Mouse (Mus musculus): Measurements from ENCODE around the gene Telo2.
A peak's percentile ranks its signal among the peaks of the same experiment; 100 is the strongest.

Gene Telo2

DNA sequence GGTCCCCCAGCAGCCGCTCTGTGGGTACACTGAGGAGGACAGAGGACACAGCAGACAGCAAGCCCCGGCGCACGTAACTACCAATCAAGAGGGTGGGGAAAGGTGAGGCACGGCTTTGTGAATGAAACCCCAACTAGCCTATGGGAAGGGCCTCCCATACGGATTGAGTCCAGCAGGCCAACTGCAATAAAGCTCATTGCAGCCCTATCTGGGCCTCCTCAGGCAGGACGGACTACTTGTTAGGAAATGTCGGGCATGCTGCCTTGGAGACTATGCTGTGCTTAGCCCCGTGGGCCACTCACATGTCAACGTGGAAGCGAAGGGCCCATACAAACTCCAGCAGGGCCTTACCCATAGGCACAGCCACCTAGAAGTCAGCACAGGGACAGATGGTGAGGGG is 14.4 kb downstream of the Telo2 start:
- DNase-seq (ENCODE audit: low spot score in 2 of 2), result no peak

DNA sequence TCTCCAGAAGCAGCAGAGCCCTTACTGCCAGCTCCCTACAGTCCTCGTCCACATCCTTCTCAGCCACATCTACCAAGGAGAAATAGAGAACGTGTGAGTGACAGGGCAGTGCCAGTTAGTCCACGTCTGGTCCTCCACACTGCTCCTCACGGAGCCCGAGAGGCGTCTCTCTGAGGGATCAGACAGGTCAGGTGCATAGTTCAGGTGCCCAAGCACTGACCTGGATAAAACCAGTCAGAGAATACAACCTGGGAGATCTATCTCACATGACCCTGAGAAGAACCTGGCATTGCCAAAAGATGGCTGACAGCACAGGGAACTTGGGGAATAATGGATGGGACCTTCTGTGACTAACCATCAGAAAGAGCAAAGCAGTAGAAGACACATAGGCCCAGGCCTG is 15.7 kb downstream of the Telo2 start:
- no peak for DNase-seq (ENCODE audit: low spot score in 2 of 2)

DNA sequence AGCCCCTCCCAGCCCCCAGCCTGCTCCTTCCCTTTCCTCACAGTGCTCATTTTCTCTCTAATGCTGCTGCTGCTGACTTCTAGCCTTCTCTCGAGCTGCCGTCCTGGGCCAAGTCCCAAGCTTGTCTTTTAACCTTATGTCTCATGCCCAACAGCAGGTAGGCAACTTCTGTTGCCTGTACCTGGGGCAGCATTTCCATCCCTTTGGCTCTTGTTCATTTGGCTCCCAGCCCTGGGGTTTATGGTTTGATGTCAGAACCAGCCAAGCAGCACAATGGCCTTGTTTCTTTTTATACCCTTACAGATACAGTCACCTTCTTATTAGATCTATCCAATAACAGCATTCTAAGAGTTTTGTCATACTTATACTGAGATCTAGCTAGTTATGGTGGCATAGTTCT is 19.5 kb downstream of the Telo2 start:
- DNase-seq (ENCODE audit: low spot score in 2 of 2), result no peak

DNA sequence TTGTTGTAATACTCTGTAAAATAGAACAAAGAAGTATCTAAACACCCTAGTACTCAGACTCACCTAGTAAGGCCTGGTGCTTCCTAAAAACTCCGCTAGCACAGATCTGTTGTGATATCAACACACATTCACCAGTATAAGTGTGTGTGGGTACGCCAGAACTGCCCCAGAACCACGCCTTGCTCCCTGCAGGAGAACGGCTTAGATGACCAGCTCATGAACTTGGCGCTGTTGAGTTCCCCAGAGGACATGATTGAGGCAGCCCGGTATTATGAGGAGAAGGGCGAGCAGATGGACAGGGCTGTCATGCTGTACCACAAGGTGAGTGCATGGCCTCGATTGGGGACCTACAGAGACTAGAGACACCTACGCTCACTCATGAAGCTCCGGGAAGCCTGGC is 25.3 kb downstream of the Telo2 start:
- no peak for DNase-seq (ENCODE audit: low spot score in 2 of 2)

DNA sequence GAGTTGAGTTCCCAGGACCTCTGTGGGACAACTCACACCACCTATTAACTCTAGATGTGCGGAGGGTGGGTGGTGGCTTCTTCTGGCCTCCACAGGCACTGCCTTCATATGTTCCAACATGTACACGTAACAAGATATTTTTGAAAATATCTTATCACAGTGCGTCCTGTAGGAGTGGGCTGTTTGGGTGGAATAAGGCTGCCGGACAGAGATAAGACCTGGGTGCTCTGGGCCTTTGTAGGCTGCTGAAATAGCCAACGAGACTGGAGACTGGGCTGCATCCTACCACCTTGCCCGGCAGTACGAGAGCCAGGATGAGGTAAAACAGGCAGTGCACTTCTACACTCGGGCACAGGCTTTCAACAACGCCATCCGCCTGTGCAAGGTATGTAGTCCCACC is 26.6 kb downstream of the Telo2 start:
- peak in 1 of 2 experiments; percentile 45 for DNase-seq (ENCODE audit: low spot score in 2 of 2)

DNA sequence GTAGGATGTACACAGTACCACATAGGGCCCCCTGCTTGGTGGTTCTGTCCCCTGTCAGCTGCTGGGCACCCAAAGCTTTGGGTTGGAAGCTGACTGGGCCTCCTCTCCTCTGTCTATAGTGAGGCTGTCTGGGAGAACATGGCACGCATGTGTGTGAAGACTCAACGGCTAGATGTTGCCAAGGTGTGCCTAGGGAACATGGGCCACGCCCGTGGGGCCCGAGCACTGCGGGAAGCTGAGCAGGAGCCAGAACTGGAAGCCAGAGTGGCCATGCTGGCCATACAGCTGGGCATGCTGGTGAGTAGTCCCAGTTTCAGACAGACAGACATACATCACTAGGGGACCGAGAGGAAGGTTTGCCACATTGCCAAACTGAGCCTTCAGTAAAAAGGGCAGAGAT is 29.0 kb downstream of the Telo2 start:
- peak in 1 of 2 experiments; percentile 41 for DNase-seq (ENCODE audit: low spot score in 2 of 2)

DNA sequence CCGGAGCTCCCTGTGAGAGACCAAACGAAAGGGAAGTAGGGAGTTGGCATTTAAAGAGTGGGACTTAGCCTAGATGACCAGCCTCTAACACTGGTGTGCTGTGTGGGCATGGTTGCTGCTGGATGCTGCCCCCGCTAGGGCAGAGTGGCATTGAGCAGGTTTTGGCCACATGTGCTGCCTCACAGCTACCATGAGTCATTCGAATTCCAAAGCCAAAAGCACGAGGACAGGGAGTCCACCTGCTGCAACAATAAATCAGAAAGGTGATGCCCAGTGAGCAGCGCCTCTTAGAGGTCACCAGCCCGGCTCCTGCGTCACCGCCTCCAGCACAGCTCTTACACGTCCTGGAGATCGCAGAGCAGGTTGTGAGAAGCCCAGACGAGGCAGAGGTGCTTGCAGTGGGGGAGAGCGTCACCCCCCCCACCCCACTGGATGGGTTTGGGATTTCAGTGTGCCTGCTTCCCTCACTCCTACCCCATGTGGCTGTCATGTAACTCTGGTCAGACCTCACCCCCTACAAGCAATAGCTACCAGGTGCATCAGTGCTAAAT is 30.9 kb downstream of the Telo2 start:
- DNase-seq (ENCODE audit: low spot score in 2 of 2), result no peak

DNA sequence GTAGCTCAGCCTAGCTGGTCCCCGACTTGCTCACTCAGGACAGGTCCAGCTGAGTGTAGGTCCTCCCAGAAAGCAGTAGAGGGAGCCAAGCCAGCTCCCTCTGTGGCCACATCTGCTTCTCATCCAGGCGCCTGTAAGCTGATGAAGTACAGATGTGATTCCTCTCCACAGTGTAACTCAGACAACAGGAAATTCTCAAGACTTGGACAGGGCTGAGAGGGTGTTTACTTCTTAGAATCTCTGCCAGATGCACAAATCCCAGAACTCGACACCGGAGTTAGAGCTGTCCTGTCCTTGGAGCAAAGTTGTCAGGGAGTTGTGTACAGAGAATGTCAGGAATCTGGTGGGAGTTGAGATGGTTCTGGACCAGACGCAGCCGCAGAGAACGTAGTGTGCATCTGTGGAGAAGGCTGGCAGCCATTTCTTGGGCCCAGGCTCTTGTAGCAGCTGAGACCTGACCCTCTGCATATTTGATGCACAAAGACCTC is 32.3 kb downstream of the Telo2 start, which contains the start of gene Tmem204:
Gene Tmem204, minus strand, starts transcription at position 148 of the 488 bp plus-strand sequence.
- DNase-seq (ENCODE audit: low spot score in 2 of 2), result no peak

DNA sequence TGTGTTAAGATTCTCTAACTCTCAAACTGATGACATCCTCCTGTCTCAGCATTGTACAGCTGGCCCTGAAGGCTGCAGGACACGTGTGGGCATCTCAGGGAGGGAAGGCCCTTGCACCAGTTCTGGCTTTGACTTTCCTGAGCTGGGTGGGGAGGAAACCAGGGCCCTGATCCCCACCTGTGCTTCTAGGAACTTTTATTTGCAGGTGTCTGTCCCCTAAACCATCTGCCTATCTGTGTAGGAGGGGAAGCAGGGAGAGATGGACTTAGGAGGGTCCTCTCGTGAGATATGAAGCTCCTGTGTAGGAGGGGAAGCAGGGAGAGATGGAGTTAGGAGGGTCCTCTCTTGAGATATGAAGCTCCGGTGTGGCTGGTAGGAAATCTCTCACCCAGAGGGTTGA is 32.9 kb downstream of the Telo2 start:
- DNase-seq (ENCODE audit: low spot score in 2 of 2), result no peak

DNA sequence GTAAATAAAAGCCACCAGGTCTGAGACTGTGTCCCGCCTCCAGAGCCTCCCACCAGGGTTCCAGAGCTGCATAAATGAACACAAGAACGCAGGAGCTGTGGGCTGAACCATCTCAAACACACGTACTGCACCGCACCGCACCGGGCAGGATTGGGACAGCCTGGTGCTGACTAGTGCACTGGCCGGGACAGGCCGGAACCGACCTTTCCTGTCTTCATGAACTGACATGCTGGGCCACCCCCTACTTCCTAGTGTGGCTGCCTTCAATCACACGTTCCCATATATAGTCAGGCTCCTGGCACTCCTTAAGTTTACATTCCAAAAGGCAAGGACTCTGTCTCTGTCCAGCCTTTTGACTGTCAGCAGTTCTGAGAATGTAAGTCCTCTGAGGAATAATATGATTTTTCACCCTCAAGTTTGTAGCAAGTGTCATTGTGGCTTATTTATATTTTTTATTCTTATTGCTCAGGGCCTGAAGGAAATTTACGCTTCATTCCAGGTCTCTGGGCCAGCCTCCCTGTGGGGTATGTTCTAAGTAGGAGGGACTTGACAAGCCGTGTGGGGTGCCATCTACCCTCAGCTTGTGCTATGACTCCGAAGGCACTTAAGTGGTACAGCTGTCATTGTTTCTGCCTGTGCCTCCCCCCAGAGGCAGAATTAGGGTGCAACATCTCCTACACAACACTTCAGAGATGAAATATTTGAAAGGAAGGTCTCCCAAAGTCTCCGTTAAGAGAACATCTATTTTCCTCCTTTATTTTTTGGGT is 33.5 kb downstream of the Telo2 start:
- DNase-seq (ENCODE audit: low spot score in 2 of 2), result no peak

DNA sequence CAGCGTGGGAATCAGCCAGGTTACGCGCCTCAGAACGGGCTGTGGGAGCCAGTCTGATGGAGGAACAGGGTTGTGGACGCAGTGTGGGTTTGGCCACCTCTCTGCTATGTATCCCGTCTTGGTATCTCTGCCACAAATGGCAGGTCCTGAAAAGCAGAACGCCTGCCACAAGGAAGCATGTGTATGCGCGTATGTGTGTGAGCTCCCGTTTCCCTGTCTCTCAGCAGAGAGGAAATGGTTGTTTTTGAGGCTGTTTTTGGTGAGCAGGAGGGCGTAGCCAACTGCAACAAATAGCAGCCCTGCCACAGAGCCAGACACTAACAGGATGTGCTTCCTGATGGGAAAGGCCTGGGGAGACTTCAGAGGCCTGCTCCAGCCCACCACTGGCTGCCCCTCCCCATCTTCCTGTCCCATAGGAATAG is 34.8 kb downstream of the Telo2 start:
- no peak for DNase-seq (ENCODE audit: low spot score in 2 of 2)

DNA sequence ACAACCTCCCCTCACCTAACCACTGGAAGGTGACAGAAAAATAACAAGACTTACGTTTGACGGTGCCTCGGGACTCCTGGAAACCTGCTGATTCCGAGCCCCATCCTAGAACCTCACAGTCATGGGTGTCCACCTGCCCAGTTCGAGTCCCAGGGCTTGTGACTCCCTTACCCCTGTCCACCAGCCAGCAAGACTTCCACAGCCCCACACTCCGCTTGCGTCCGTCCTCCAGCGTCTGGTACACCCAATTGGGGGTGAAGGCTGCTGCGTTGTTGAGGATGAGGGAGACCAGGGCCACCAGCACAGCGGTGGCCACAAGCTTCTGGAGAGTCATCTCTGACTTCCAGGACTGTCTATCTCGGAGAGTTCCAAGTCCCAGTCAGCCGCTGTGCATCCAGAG is 35.6 kb downstream of the Telo2 start:
- no peak for DNase-seq (ENCODE audit: low spot score in 2 of 2)

DNA sequence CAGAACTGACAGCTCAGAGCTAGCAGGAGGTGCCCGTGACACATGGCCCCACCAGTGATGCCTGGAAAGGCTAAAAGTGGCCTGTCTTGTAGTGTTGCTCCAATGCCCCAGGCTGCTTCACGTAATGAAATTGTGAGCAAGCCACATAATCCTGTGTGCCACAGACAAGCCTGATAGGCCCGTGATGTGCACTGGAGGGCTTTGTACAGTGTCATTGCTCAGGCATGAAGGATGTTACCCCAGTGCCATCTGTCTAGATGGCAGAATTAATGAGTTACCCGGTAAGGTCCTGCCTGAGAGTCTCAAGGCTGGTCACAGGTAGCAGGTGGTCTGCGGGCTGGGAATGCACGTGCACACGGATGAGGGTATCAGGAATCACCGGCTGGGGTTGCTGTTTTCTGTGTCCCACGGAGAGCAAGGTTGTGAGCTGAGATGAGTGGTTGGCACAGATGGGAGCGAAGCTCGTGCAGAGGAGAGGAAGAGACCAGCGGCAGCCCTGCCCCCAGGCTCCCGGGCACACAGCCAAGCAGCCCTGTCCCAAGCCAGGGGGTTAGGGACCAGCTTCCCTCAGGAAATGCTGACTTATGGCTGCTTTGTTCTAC is 37.9 kb downstream of the Telo2 start:
- peak in 1 of 2 experiments; percentile 41 for DNase-seq (ENCODE audit: low spot score in 2 of 2)

DNA sequence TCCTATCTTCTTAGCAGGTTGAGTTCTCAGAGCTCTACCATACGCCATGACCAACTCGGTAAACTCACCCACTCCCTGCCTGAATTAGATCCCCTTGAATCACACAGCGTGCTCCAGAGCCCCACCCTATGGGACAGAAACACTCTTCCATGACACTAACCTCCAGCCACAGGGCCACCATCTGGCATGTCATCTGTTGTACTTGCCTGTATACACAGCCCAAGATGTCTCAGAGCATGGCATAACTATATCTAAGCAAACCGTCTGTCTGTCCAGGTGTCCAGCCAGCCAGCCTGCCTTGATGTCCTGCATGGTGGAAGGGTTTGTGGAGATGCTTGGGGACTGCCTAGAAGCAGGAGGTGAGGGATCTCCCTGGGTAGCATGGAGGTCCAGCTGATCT is 38.9 kb downstream of the Telo2 start:
- no peak for DNase-seq (ENCODE audit: low spot score in 2 of 2)

DNA sequence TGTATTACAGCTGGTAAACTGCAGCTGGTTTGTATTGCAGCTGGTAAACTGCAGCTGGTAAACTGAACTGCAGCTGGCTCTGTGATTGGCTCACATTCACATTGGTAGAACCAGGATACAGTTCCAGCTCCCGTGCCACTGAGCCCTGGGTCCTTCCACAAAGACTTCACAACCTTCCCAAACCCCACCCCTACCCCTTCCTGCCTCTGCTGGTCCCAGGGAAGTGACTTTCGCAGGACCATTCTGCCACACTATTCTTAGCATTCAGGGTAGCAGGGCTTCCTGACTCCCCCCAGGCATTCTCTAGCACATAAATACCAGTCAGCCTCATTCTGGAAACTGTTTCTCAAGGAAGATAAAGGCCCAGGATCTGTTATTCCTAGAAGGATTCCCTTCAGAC is 47.1 kb downstream of the Telo2 start:
- DNase-seq (ENCODE audit: low spot score in 2 of 2), result no peak

DNA sequence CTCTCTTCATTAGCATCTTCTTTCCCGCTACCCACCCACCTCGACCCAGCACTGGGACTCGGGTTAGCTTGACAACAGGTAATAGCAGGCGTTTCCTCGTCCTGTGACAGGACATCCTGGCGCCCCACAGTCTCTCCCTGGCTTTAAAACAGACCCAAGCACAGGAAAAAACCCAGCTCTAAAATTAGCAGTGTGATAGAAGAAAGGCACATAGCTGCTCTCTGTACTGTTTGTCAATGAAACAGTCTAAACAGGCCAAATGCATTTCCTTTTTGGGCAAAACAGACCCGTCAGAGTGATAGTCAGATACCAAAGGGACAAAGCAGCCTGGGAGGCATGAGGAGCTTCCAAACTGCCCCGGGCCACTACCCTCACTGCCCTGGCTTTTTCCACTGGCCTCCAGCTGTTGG is 48.3 kb downstream of the Telo2 start:
- no peak for DNase-seq (ENCODE audit: low spot score in 2 of 2)

DNA sequence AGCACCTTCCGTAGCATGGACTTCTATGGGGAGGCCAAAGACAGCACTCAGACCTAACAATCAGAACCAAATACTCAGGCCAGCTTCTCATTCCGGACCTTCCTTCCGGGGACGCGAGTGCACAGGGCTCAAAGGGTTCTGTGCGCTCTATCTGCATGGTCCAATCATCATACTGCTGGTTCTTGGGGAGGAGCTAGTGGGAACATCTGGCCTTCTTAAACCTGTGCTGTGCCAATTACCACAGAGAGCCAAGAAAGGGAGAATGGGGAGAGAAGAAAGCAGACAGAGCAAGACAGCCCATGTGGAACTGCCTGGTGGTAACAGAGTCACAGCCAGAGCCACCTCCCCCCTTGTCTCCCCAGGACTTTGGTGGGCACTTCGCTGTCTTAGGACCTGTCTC is 49.2 kb downstream of the Telo2 start:
- DNase-seq (ENCODE audit: low spot score in 2 of 2), result no peak

DNA sequence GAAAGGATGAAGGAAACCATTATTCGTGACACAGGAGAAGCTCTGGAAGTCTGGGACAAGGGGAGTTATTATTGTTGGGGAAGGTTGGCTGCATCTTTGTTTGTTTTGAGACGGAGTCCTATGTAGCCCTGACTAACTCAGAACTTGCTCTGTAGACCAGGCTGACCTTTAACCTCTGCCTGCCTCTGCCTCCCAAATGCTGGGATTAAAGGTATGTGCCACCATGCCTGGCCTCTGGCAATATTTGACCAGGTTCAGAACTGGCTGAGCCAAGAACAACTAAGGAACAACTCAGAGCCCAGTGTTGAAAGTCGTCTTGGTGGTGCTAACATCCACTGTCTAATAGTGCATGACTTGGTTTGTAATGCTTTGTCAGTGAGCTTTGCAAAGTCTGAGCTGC is 50.6 kb downstream of the Telo2 start:
- DNase-seq (ENCODE audit: low spot score in 2 of 2), result no peak

DNA sequence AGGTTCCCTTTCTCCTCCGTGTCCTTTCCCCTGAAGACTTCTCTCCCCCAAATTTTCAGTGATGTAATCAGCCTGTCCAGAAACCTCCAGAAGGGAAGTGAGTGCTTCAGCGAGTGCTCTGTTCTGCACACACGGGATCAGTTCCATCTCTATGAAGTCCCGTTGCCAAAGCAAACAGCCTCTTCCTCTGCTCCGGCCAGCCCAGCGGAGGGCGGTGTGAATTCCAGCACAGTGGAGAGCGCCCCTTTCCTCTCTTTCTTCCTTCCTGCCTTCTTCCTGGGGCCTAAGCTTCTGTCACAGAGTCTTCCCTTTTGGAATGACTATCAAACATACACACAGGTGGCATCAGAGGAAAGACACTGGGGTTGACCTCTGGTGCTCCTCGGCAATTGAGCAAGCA is 51.4 kb downstream of the Telo2 start:
- no peak for DNase-seq (ENCODE audit: low spot score in 2 of 2)

DNA sequence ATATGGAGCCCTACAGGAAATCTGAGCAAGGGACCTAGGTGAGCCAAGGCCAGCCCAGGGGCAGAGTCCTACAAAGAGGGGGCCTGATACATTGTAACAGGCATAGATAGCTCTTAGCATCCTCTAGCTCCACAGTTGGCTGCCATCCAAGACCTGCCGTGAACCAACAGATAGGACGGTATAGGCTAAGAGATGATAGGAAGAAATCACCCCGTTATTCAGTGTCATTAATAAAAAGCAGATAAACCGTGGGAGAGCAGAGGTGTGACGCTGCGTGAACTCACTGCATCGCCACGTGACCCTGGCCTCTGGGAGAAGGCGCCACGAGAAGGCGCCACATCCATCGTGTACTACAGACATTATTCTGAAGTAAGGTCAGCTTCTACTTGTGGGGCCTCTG is 51.9 kb downstream of the Telo2 start:
- peak; percentile 48 to 71 for DNase-seq (ENCODE audit: low spot score in 2 of 2)

DNA sequence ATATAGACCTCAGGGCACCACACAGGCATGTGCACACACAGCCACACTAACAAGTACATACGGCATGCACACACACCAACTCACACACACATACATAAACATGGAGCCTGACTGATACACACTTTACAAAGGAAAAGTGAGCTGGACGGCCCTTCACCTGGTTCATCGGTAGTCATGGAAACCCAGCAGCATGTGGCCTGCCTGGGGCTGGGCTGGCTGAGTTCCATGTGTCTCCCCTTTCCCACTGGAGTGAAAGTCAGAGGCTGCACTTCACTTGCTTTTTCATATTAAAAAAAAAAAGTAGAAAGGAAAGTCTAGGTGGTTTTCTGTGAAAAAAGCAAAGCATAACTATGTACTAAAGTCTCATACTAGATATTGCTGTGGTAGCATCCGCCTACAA is 52.5 kb downstream of the Telo2 start:
- DNase-seq (ENCODE audit: low spot score in 2 of 2), result no peak

DNA sequence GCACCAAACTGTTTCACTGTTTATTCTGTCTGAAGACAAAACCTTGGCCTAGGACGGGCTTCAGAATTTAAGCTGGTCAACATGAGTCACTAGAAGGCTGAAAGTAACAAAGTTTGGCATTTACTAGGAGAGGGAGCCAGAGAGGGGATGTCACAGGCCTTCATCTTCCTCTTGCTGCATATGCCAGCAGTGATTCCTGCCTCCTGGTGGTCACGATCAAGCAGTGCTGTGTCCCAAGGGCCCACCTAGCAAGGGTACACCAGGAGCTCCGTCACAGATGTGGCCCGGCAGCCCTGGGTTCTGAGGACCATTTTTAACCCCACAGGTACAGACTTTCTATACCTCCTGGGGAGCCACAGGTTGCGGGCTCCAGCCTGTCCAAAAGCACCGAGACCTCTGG is 58.7 kb downstream of the Telo2 start:
- no peak for DNase-seq (ENCODE audit: low spot score in 2 of 2)

DNA sequence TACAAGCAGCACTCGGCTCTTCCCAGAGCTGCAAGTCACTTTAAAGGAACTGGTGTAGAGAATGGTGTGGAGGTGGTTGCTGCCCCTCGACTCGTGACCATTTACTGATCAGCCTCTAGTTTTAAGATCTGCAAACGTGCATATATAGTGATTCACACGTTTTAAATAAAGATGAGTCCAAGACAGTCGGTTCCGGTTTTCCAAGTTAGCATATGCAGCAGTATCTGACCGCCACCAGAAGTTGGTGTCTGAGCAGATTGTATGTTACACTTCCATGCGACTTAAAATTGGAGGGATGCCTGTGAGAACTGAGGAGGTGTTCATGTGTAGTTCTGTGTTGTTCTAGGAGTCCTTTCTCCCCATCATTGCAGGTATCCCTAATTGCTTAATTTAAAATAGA is 62.5 kb downstream of the Telo2 start:
- DNase-seq (ENCODE audit: low spot score in 2 of 2), result no peak

All from spleen, postnatal 4 days (tissue).